Mouse (Mus musculus) urinary bladder, postnatal 36 days (tissue): ENCODE measurements at regions not wholly inside any gene's neighbourhood (a gene's known extent, or its start where the extent isn't known, plus 50 kb on each side); places are given as distances from the start of the nearest gene placed in this dataset.

ENCODE experiments used
- DNase-seq, 2 experiments: peaks; one replicate each; pipeline ENCODE4 v3.0.0; 2022; ENCODE audit warnings: low spot score in 2 of 2, mixed read lengths in 1 of 2

GRCm38 (mm10) chr4:66478601-66479217 is 74.3 kb upstream of the Astn2 start:
- no peak for DNase-seq
